Mouse (Mus musculus) MEL (cell line): ENCODE data around the gene Bcl2l1. TPM values are rescaled to one million over a fixed set of nuclear protein-coding genes. Genes with fewer than 3 reads are reported as not detected.

Experiments used
- DNase-seq: peaks from one replicate; pipeline ENCODE4 v3.0.0; 2011; ENCODE audit warnings: low read depth, low spot score
- H3K27ac ChIP-seq: 2 replicates; pipeline ENCODE4 v1.5.1; 2012; ENCODE audit warnings: low read depth, mild to moderate bottlenecking, control low read depth, low read length, moderate library complexity; ENCODE audit not compliant: control insufficient read depth
- H3K27me3 ChIP-seq, 2 experiments: fragments of 150-350 bp in 1 of 2; sonication (generic) in 1 of 2; 2 replicates each; pipeline ENCODE4 v1.6.1; 2012; ENCODE audit warnings: low read length in 2 of 2, mild to moderate bottlenecking in 2 of 2, improper control_type of control experiment in 1 of 2, moderate library complexity in 1 of 2; ENCODE audit not compliant: insufficient read depth in 2 of 2, control insufficient read depth in 1 of 2
- H3K36me3 ChIP-seq, 2 experiments: 2 replicates each; pipeline ENCODE4 v1.6.1; 2012 to 2014; ENCODE audit warnings: low read length in 2 of 2, improper control_type of control experiment in 1 of 2, inconsistent platforms in 1 of 2, mild to moderate bottlenecking in 1 of 2; ENCODE audit not compliant: insufficient read depth in 2 of 2, control insufficient read depth in 1 of 2
- H3K4me1 ChIP-seq, 2 experiments: fragments of 150-350 bp in 1 of 2; sonication (generic) in 1 of 2; 2 replicates each; pipeline ENCODE4 v1.6.1; 2012; ENCODE audit warnings: low read length in 2 of 2, improper control_type of control experiment in 1 of 2, mild to moderate bottlenecking in 1 of 2; ENCODE audit not compliant: insufficient read depth in 2 of 2, control insufficient read depth in 1 of 2
- H3K4me3 ChIP-seq, 2 experiments: fragments of 150-350 bp in 1 of 2; sonication (generic) in 1 of 2; 2 replicates each; pipeline ENCODE4 v1.5.1; 2012; ENCODE audit warnings: low read depth in 2 of 2, low read length in 2 of 2, mild to moderate bottlenecking in 2 of 2, moderate library complexity in 2 of 2, control low read depth in 1 of 2, improper control_type of control experiment in 1 of 2; ENCODE audit not compliant: control insufficient read depth in 1 of 2, insufficient read depth in 1 of 2
- H3K79me2 ChIP-seq: 2 replicates; pipeline ENCODE4 v1.6.1; 2012; ENCODE audit warnings: mild to moderate bottlenecking, low read length, moderate library complexity; ENCODE audit not compliant: control insufficient read depth, poor library complexity, insufficient read depth
- H3K9ac ChIP-seq: 2 replicates; pipeline ENCODE4 v1.6.1; 2012; ENCODE audit warnings: low read depth, mild to moderate bottlenecking, control low read depth, low read length, moderate library complexity; ENCODE audit not compliant: control insufficient read depth, poor library complexity, severe bottlenecking
- H3K9me3 ChIP-seq: fragments of 150-350 bp; sonication (generic); replicated peaks from 2 replicates; pipeline ENCODE4 v1.6.1; 2012; ENCODE audit warnings: mild to moderate bottlenecking, low read length, improper control_type of control experiment, moderate library complexity; ENCODE audit not compliant: insufficient read depth
- BHLHE40 ChIP-seq: IDR thresholded peaks from 2 replicates; pipeline ENCODE4 v1.6.1; 2012; ENCODE audit warnings: low read depth, mild to moderate bottlenecking, inconsistent platforms, low read length, improper control_type of control experiment, borderline replicate concordance
- E2F4 ChIP-seq: IDR thresholded peaks from 2 replicates; pipeline ENCODE4 v1.6.1; 2011; ENCODE audit warnings: low read depth, low read length, improper control_type of control experiment, borderline replicate concordance
- ELF1 ChIP-seq: IDR thresholded peaks from 2 replicates; pipeline ENCODE4 v1.6.1; 2014; ENCODE audit warnings: low read depth, mild to moderate bottlenecking, inconsistent platforms, low read length, improper control_type of control experiment, moderate library complexity
- EP300 ChIP-seq, 2 experiments: IDR thresholded peaks; 2 replicates each; pipeline ENCODE4 v1.6.1; 2011; ENCODE audit warnings: improper control_type of control experiment in 2 of 2, low read length in 2 of 2, low read depth in 1 of 2, mild to moderate bottlenecking in 1 of 2
- ETS1 ChIP-seq: IDR thresholded peaks from 2 replicates; pipeline ENCODE4 v1.6.1; 2012; ENCODE audit warnings: low read depth, mild to moderate bottlenecking, inconsistent platforms, low read length, improper control_type of control experiment, moderate library complexity
- JUND ChIP-seq: IDR thresholded peaks from 2 replicates; pipeline ENCODE4 v1.6.1; 2011; ENCODE audit warnings: low read depth, mild to moderate bottlenecking, improper control_type of control experiment, low read length
- MAFK ChIP-seq: IDR thresholded peaks from 2 replicates; pipeline ENCODE4 v1.6.1; 2011; ENCODE audit warnings: low read depth, mild to moderate bottlenecking, low read length, improper control_type of control experiment, borderline replicate concordance
- MAZ ChIP-seq: IDR thresholded peaks from 2 replicates; pipeline ENCODE4 v1.6.1; 2012; ENCODE audit warnings: low read depth, mild to moderate bottlenecking, inconsistent platforms, low read length, improper control_type of control experiment
- MXI1 ChIP-seq: IDR thresholded peaks from 2 replicates; pipeline ENCODE4 v1.6.1; 2011; ENCODE audit warnings: mild to moderate bottlenecking, low read depth, low read length, improper control_type of control experiment
- MYB ChIP-seq: IDR thresholded peaks from 2 replicates; pipeline ENCODE4 v1.6.1; 2011; ENCODE audit warnings: mild to moderate bottlenecking, low read depth, low read length, improper control_type of control experiment
- MYC ChIP-seq: IDR thresholded peaks from 2 replicates; pipeline ENCODE4 v1.6.1; 2011; ENCODE audit warnings: low read depth, mild to moderate bottlenecking, low read length, improper control_type of control experiment, moderate library complexity
- NELFE ChIP-seq: IDR thresholded peaks from 2 replicates; pipeline ENCODE4 v1.6.1; 2011; ENCODE audit warnings: low read depth, low read length, improper control_type of control experiment
- RAD21 ChIP-seq: IDR thresholded peaks from 2 replicates; pipeline ENCODE4 v1.6.1; 2011; ENCODE audit warnings: mild to moderate bottlenecking, low read depth, low read length, improper control_type of control experiment
- SIN3A ChIP-seq: IDR thresholded peaks from 2 replicates; pipeline ENCODE4 v1.6.1; 2012; ENCODE audit warnings: low read length, improper control_type of control experiment, inconsistent platforms
- SMC3 ChIP-seq: IDR thresholded peaks from 2 replicates; pipeline ENCODE4 v1.6.1; 2011; ENCODE audit warnings: low read depth, low read length, improper control_type of control experiment
- TAL1 ChIP-seq: IDR thresholded peaks from 2 replicates; pipeline ENCODE4 v1.6.1; 2012; ENCODE audit warnings: mild to moderate bottlenecking, inconsistent platforms, low read length, moderate library complexity, mixed read lengths
- TBP ChIP-seq: IDR thresholded peaks from 2 replicates; pipeline ENCODE4 v1.8.0; 2011; ENCODE audit warnings: low read depth, low read length, improper control_type of control experiment
- TCF12 ChIP-seq: IDR thresholded peaks from 2 replicates; pipeline ENCODE4 v1.6.1; 2014; ENCODE audit warnings: low read depth, mild to moderate bottlenecking, inconsistent platforms, low read length, improper control_type of control experiment, moderate library complexity
- USF1 ChIP-seq: IDR thresholded peaks from 2 replicates; pipeline ENCODE4 v1.6.1; 2014; ENCODE audit warnings: low read depth, mild to moderate bottlenecking, inconsistent platforms, low read length, improper control_type of control experiment, moderate library complexity
- USF2 ChIP-seq, 2 experiments: IDR thresholded peaks; 2 replicates each; pipeline ENCODE4 v1.6.1; 2011 to 2012; ENCODE audit warnings: improper control_type of control experiment in 2 of 2, low read length in 2 of 2, borderline replicate concordance in 1 of 2, inconsistent platforms in 1 of 2, low read depth in 1 of 2, mild to moderate bottlenecking in 1 of 2; ENCODE audit not compliant: insufficient read depth in 1 of 2
- ZKSCAN1 ChIP-seq: IDR thresholded peaks from 2 replicates; pipeline ENCODE4 v1.6.1; 2012; ENCODE audit warnings: low read depth, mild to moderate bottlenecking, inconsistent platforms, low read length, improper control_type of control experiment, moderate library complexity
- ZNF384 ChIP-seq: IDR thresholded peaks from 2 replicates; pipeline ENCODE4 v1.6.1; 2012; ENCODE audit warnings: low read depth, mild to moderate bottlenecking, inconsistent platforms, low read length, improper control_type of control experiment
- polyA plus RNA-seq, 2 experiments: library from polyadenylated mRNA; stranded (reverse) in 1 of 2; unstranded in 1 of 2; fragments of >175 nt in 1 of 2; fragments of >200 nt in 1 of 2; gene quantifications; 2 replicates each; pipeline versions ENCODE4 v1.2.1 to v1.2.4; 2012; ENCODE audit warnings: low replicate concordance in 2 of 2, low read depth in 1 of 2; ENCODE audit not compliant: insufficient read length in 2 of 2, insufficient read depth in 1 of 2, missing spikeins in 1 of 2
- total RNA-seq: library from RNA; depleted of rRNA; stranded (reverse); fragments of 300-350 nt; gene quantifications from 2 replicates; pipeline ENCODE4 v1.2.3, GENCODE M21; 2012

Gene Bcl2l1
- total and polyA plus RNA-seq, 3 experiments, result 6.5 to 23.9 TPM; not detected in 1

DNA sequence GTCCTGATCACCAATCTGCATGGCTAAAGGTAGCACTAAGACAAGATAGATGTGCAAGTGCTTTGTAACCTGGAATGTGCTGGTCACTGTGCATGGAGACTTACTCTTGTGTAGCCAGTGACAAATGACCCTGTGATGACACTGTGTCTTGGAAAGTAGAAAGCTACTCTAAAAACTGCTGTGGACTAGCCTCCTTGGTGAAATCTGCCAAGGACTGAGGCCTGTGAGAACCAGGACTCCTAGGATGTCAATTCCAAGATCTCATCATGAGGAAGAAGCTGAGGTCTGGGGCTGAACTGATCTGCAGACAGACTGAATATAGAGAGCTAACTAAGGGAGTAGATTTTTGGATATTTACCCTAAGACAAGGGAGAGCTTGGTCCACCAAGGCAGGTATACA is 10.0 kb downstream of the Bcl2l1 start:
- Histone ChIP-seq H3K9me3 (no peaks in the 10 kb centered on the region), H3K36me3 (peaks cover 0 to 39% of the 10 kb centered on the region in 2 experiments; a peak in 2 of 4 replicates), H3K79me2 (no peaks in the 10 kb centered on the region), H3K4me3 (no peak overlapping the region), H3K4me1 (peaks cover 10 to 40% of the 10 kb centered on the region in 2 experiments), H3K27me3 (no peaks in the 10 kb centered on the region), H3K27ac (no peak overlapping the region), H3K9ac (no peak overlapping the region)
- TF ChIP-seq JUND, result no peak
- TF ChIP-seq RAD21, result no peak
- TF ChIP-seq MYC, result no peak
- no peak for DNase-seq

- TF ChIP-seq EP300 (IDR thresholded peaks at IDR 0.05; ENCODE audit: low read depth in 1 of 2, low read length in 2 of 2), result no peak
- no peak for TF ChIP-seq SMC3
- TF ChIP-seq NELFE, result no peak
- no peak for TF ChIP-seq ETS1
- H3K4me3 ChIP-seq, result no peak overlapping the region
- H3K9ac ChIP-seq, result no peak overlapping the region
- no peak for DNase-seq
- peaks cover 10 to 46% of the 10 kb centered on the region in 2 experiments for H3K4me1 ChIP-seq
- no peaks in the 10 kb centered on the region for H3K9me3 ChIP-seq
- peaks cover 0 to 43% of the 10 kb centered on the region in 2 experiments; a peak in 2 of 4 replicates for H3K36me3 ChIP-seq
- H3K27ac ChIP-seq, result no peak overlapping the region
- H3K27me3 ChIP-seq, result no peaks in the 10 kb centered on the region
- H3K79me2 ChIP-seq, result no peaks in the 10 kb centered on the region
Observed at GRCm38 (mm10) chr2:152821023-152821422, 10.5 kb downstream of the Bcl2l1 start.

GRCm38 (mm10) chr2:152820369-152820768 is 11.2 kb downstream of the Bcl2l1 start:
- no peak overlapping the region for H3K9ac ChIP-seq
- H3K9me3 ChIP-seq, result no peaks in the 10 kb centered on the region
- no peak overlapping the region for H3K4me3 ChIP-seq
- TF ChIP-seq TAL1 (no peak), TCF12 (no peak), MYB (no peak), BHLHE40 (no peak), MAZ (no peak), SIN3A (no peak), USF2 (IDR thresholded peaks at IDR 0.05; ENCODE audit: borderline replicate concordance in 1 of 2, insufficient read depth in 1 of 2, low read depth in 1 of 2, low read length in 2 of 2) (no peak), MYC (no peak), E2F4 (no peak), MXI1 (no peak), ETS1 (no peak), TBP (no peak), EP300 (IDR thresholded peaks at IDR 0.05; ENCODE audit: low read depth in 1 of 2, low read length in 2 of 2) (no peak), ZKSCAN1 (no peak), MAFK (no peak), USF1 (no peak), ZNF384 (no peak), ELF1 (no peak)
- H3K36me3 ChIP-seq, result peaks cover 0 to 38% of the 10 kb centered on the region in 2 experiments; a peak in 2 of 4 replicates
- no peak for DNase-seq
- H3K27me3 ChIP-seq, result no peaks in the 10 kb centered on the region
- no peak overlapping the region for H3K27ac ChIP-seq
- no peaks in the 10 kb centered on the region for H3K79me2 ChIP-seq
- peaks cover 10 to 46% of the 10 kb centered on the region in 2 experiments for H3K4me1 ChIP-seq
